Mouse (Mus musculus) adrenal gland, adult 18-20 months (tissue): ENCODE results near the gene Sorcs1. TPM values are rescaled to one million over a fixed set of nuclear protein-coding genes. Genes with fewer than 3 reads are reported as not detected.

ENCODE experiments used
- DNase-seq, 2 experiments: peaks; one replicate each; pipeline ENCODE4 v3.0.0; 2021 to 2022; ENCODE audit warnings: low spot score in 2 of 2
- total RNA-seq, 2 experiments: library from RNA; stranded (reverse); gene quantifications; 1 replicate in 1 of 2; 2 replicates in 1 of 2; pipeline ENCODE4 v1.2.3; 2021

Sorcs1 gene
- total RNA-seq, 2 experiments from 2014 or later: 0.43 to 0.45 TPM

GRCm38 (mm10) chr19:50569669-50570195 lies 108.7 kb downstream of the Sorcs1 start:
- DNase-seq: no peak

- no peak for DNase-seq
Measured at GRCm38 (mm10) chr19:50566306-50566705, 112.1 kb downstream of the Sorcs1 start.

GRCm38 (mm10) chr19:50558771-50559170 lies 119.7 kb downstream of the Sorcs1 start:
- no peak for DNase-seq

- no peak for DNase-seq
Measured at GRCm38 (mm10) chr19:50534031-50534430, 144.4 kb downstream of the Sorcs1 start.

GRCm38 (mm10) chr19:50527835-50528234 lies 150.6 kb downstream of the Sorcs1 start:
- DNase-seq: no peak

GRCm38 (mm10) chr19:50526094-50526493 lies 152.4 kb downstream of the Sorcs1 start:
- DNase-seq: no peak

- DNase-seq: no peak
Measured at GRCm38 (mm10) chr19:50521943-50522342, 156.5 kb downstream of the Sorcs1 start.

GRCm38 (mm10) chr19:50515059-50515673 lies 163.3 kb downstream of the Sorcs1 start:
- DNase-seq: no peak

GRCm38 (mm10) chr19:50514309-50514830 lies 164.1 kb downstream of the Sorcs1 start:
- no peak for DNase-seq

GRCm38 (mm10) chr19:50502816-50503215 lies 175.6 kb downstream of the Sorcs1 start:
- no peak for DNase-seq

GRCm38 (mm10) chr19:50491121-50491520 lies 187.3 kb downstream of the Sorcs1 start:
- DNase-seq: no peak

GRCm38 (mm10) chr19:50490721-50491120 lies 187.7 kb downstream of the Sorcs1 start:
- no peak for DNase-seq

- no peak for DNase-seq
Measured at GRCm38 (mm10) chr19:50489786-50490185, 188.7 kb downstream of the Sorcs1 start.

GRCm38 (mm10) chr19:50488421-50488820 lies 190.0 kb downstream of the Sorcs1 start:
- DNase-seq: no peak

- DNase-seq: no peak
Measured at GRCm38 (mm10) chr19:50487768-50488167, 190.7 kb downstream of the Sorcs1 start.

- no peak for DNase-seq
Measured at GRCm38 (mm10) chr19:50486345-50486744, 192.1 kb downstream of the Sorcs1 start.

GRCm38 (mm10) chr19:50476774-50477173 lies 201.7 kb downstream of the Sorcs1 start:
- no peak for DNase-seq

GRCm38 (mm10) chr19:50468592-50468991 lies 209.9 kb downstream of the Sorcs1 start:
- DNase-seq: no peak

GRCm38 (mm10) chr19:50464811-50465210 lies 213.6 kb downstream of the Sorcs1 start:
- DNase-seq: no peak

- DNase-seq: no peak
Measured at GRCm38 (mm10) chr19:50458581-50458980, 219.9 kb downstream of the Sorcs1 start.

- no peak for DNase-seq
Measured at GRCm38 (mm10) chr19:50457275-50457892, 221.1 kb downstream of the Sorcs1 start.

GRCm38 (mm10) chr19:50441099-50441498 lies 237.3 kb downstream of the Sorcs1 start:
- no peak for DNase-seq
